Mouse (Mus musculus) erythroblast, embryonic 14.5 days (primary cell): ENCODE data around the gene Socs7. TPM values are rescaled to one million over a fixed set of nuclear protein-coding genes. Genes with fewer than 3 reads are reported as not detected.

ENCODE experiments used
- H3K27me3 ChIP-seq: 2 replicates; pipeline ENCODE4 v1.6.1; 2012; ENCODE audit warnings: inconsistent platforms; ENCODE audit not compliant: control insufficient read depth
- H3K36me3 ChIP-seq: 2 replicates; pipeline ENCODE4 v1.6.1; 2012; ENCODE audit warnings: mild to moderate bottlenecking, inconsistent platforms; ENCODE audit not compliant: control insufficient read depth
- H3K4me1 ChIP-seq: 2 replicates; pipeline ENCODE4 v1.6.1; 2012; ENCODE audit warnings: inconsistent platforms; ENCODE audit not compliant: control insufficient read depth
- H3K4me3 ChIP-seq: replicated peaks from 2 replicates; pipeline ENCODE3; 2012; ENCODE audit warnings: moderate library complexity, mild to moderate bottlenecking, inconsistent platforms
- H3K9me3 ChIP-seq: 2 replicates; pipeline ENCODE4 v1.6.1; 2012; ENCODE audit warnings: low read length, inconsistent platforms, mixed read lengths; ENCODE audit not compliant: control insufficient read depth
- GATA1 ChIP-seq: IDR thresholded peaks from 2 replicates; pipeline ENCODE4 v1.6.1; 2012; ENCODE audit warnings: low read length, inconsistent platforms, mixed read lengths
- TAL1 ChIP-seq: IDR thresholded peaks from 3 replicates; pipeline ENCODE4 v1.6.1; 2012; ENCODE audit warnings: low read length, inconsistent platforms, mixed read lengths
- polyA plus RNA-seq: library from polyadenylated mRNA; stranded (reverse); fragments of >175 nt; gene quantifications from 2 replicates; pipeline ENCODE4 v1.2.3, GENCODE M21; 2012

Gene Socs7
- polyA plus RNA-seq, 1 experiment, result 0.19 TPM

- Histone ChIP-seq H3K36me3 (peaks cover 48% of the 10 kb centered on the region), H3K27me3 (no peaks in the 10 kb centered on the region), H3K4me3 (no peak overlapping the region), H3K4me1 (peaks cover 11% of the 10 kb centered on the region), H3K9me3 (no peaks in the 10 kb centered on the region)
- no peak for TF ChIP-seq TAL1
Observed at GRCm38 (mm10) chr11:97370329-97371091, 8.2 kb downstream of the Socs7 start.

- Histone ChIP-seq H3K27me3 (no peaks in the 10 kb centered on the region), H3K4me3 (no peak overlapping the region), H3K36me3 (peaks cover 58% of the 10 kb centered on the region), H3K4me1 (peaks cover 4% of the 10 kb centered on the region; the same call in 1 of the 2 replicates), H3K9me3 (no peaks in the 10 kb centered on the region)
- no peak for TF ChIP-seq TAL1
- no peak for TF ChIP-seq GATA1
Observed at GRCm38 (mm10) chr11:97372159-97372864, 10.0 kb downstream of the Socs7 start.

GRCm38 (mm10) chr11:97373402-97373801 lies 11.1 kb downstream of the Socs7 start:
- Histone ChIP-seq H3K36me3 (peaks cover 62% of the 10 kb centered on the region), H3K27me3 (no peaks in the 10 kb centered on the region), H3K4me3 (no peak overlapping the region), H3K9me3 (no peaks in the 10 kb centered on the region), H3K4me1 (peaks cover 1% of the 10 kb centered on the region; the same call in 1 of the 2 replicates)
- TF ChIP-seq GATA1 (no peak), TAL1 (no peak)

- Histone ChIP-seq H3K9me3 (no peaks in the 10 kb centered on the region), H3K4me1 (no peaks in the 10 kb centered on the region), H3K36me3 (peaks cover 70% of the 10 kb centered on the region), H3K4me3 (no peak overlapping the region), H3K27me3 (no peaks in the 10 kb centered on the region)
- TF ChIP-seq GATA1, result no peak
- no peak for TF ChIP-seq TAL1
Observed at GRCm38 (mm10) chr11:97380036-97380435, 17.7 kb downstream of the Socs7 start.

GRCm38 (mm10) chr11:97383017-97383416 lies 20.7 kb downstream of the Socs7 start:
- Histone ChIP-seq H3K9me3 (no peaks in the 10 kb centered on the region), H3K27me3 (no peaks in the 10 kb centered on the region), H3K4me3 (no peak overlapping the region), H3K4me1 (no peaks in the 10 kb centered on the region), H3K36me3 (peaks cover 59% of the 10 kb centered on the region)
- TF ChIP-seq TAL1 (no peak), GATA1 (no peak)

GRCm38 (mm10) chr11:97383764-97384163 lies 21.4 kb downstream of the Socs7 start:
- H3K27me3 ChIP-seq, result no peaks in the 10 kb centered on the region
- H3K36me3 ChIP-seq, result peaks cover 57% of the 10 kb centered on the region
- H3K9me3 ChIP-seq, result no peaks in the 10 kb centered on the region
- no peaks in the 10 kb centered on the region for H3K4me1 ChIP-seq
- TF ChIP-seq GATA1 (no peak), TAL1 (no peak)
- H3K4me3 ChIP-seq, result no peak overlapping the region

GRCm38 (mm10) chr11:97387811-97388210 lies 25.5 kb downstream of the Socs7 start:
- Histone ChIP-seq H3K36me3 (peaks cover 77% of the 10 kb centered on the region), H3K4me3 (no peak overlapping the region), H3K9me3 (no peaks in the 10 kb centered on the region), H3K4me1 (no peaks in the 10 kb centered on the region), H3K27me3 (no peaks in the 10 kb centered on the region)
- no peak for TF ChIP-seq TAL1
- TF ChIP-seq GATA1, result no peak

- Histone ChIP-seq H3K27me3 (no peaks in the 10 kb centered on the region), H3K36me3 (peaks cover 77% of the 10 kb centered on the region), H3K4me3 (no peak overlapping the region), H3K9me3 (no peaks in the 10 kb centered on the region), H3K4me1 (peaks cover 4% of the 10 kb centered on the region)
- TF ChIP-seq GATA1, result no peak
- no peak for TF ChIP-seq TAL1
Observed at GRCm38 (mm10) chr11:97389127-97389526, 26.8 kb downstream of the Socs7 start.

GRCm38 (mm10) chr11:97393658-97394057 lies 31.3 kb downstream of the Socs7 start:
- H3K27me3 ChIP-seq, result no peaks in the 10 kb centered on the region
- no peaks in the 10 kb centered on the region for H3K9me3 ChIP-seq
- H3K4me1 ChIP-seq, result peaks cover 10% of the 10 kb centered on the region
- TF ChIP-seq GATA1, result no peak
- TF ChIP-seq TAL1, result no peak
- H3K4me3 ChIP-seq, result no peak overlapping the region
- peaks cover 77% of the 10 kb centered on the region for H3K36me3 ChIP-seq
